Mouse (Mus musculus): ENCODE measurements around the gene Cyp2w1.
"Not testable (repeated sequence)": the region's sequence is repeated elsewhere in the genome, so short reads cannot be mapped to it uniquely, and the experiment has no call there.

DNA sequence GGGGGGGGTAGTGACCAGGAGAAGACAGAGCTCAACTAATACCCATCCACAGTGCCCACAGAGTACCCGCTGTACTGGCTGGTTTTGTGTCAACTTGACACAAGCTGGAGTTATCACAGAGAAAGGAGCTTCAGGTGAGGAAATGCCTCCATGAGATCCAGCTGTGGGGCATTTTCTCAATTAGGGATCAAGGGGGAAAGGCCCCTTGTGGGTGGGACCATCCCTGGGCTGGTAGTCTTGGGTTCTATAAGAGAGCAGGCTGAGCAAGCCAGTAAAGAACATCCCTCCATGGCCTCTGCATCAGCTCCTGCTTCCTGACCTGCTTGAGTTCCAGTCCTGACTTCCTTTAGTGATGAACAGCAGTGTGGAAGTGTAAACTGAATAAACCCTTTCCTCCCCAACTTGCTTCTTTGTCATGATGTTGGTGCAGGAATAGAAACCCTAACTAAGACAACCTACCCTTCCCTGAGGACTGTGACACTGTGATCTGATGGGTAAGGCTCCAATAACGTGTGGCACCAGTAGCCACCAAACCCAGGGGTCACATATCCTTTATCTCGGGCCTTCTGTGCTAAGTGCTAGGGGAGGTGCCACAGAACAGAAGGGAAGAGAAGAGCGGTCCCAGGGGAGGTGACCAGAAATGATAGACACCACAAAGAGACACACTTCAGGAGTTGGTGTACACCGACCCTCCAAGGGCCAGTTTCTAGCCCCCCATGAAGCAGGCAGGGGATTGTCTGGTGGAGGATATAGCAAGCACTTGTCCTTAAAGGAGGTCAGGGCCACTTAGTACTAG lies 38.1 kb downstream of the Cyp2w1 start:
- not testable (repeated sequence) for TF ChIP-seq POLR2A (IDR thresholded peaks at IDR 0.05; ENCODE audit: control insufficient read depth, low read depth, low read length); CTCF (IDR thresholded peaks at IDR 0.05; ENCODE audit: control insufficient read depth, insufficient read depth, insufficient replicate concordance, low read depth, low read length)

All from testis, adult 2 months (tissue).